Mouse (Mus musculus) hindlimb bud, embryonic 11.5 days (tissue): ENCODE results near the gene Hs3st6.
"Not testable (repeated sequence)": the region's sequence is repeated elsewhere in the genome, so short reads cannot be mapped to it uniquely, and the experiment has no call there.

Experiments
- DNase-seq: peaks from one replicate; pipeline ENCODE4 v3.0.0-alpha.2; 2012; ENCODE audit warnings: low read depth, low spot score; ENCODE audit errors: extremely low spot score

Hs3st6 gene

GRCm38 (mm10) chr17:24752415-24753394 lies at the start of gene Hs3st6:
Hs3st6 (plus strand) TSS chr17:24752988.
- DNase-seq, result no peak

- no peak for DNase-seq
These were observed 47.0 kb upstream of the Hs3st6 start for GRCm38 (mm10) chr17:24705821-24706220.

GRCm38 (mm10) chr17:24706982-24707800 lies 45.6 kb upstream of the Hs3st6 start, which contains the start of gene Tbl3:
Tbl3 (minus strand) TSS chr17:24707660.
- peak; percentile 77 for DNase-seq

GRCm38 (mm10) chr17:24707801-24708425 lies 44.9 kb upstream of the Hs3st6 start:
- no peak for DNase-seq

GRCm38 (mm10) chr17:24708646-24709045 lies 44.1 kb upstream of the Hs3st6 start:
- DNase-seq, result no peak

- no peak for DNase-seq
These were observed 37.2 kb upstream of the Hs3st6 start for GRCm38 (mm10) chr17:24715556-24715955.

- DNase-seq, result no peak
These were observed 36.6 kb upstream of the Hs3st6 start for GRCm38 (mm10) chr17:24716166-24716682.

GRCm38 (mm10) chr17:24717943-24718342 lies 34.8 kb upstream of the Hs3st6 start, which contains the start of the genes Rnf151 and Rps2:
Rnf151 (minus strand) TSS chr17:24718063.
Rps2 (plus strand) TSS chr17:24718116.
- DNase-seq, result no peak

- DNase-seq, result not testable (repeated sequence)
These were observed 33.9 kb upstream of the Hs3st6 start for GRCm38 (mm10) chr17:24718938-24719337.

- DNase-seq, result peak; percentile 90
These were observed 33.1 kb upstream of the Hs3st6 start for GRCm38 (mm10) chr17:24719494-24720222.

- not testable (repeated sequence) for DNase-seq
These were observed 32.2 kb upstream of the Hs3st6 start for GRCm38 (mm10) chr17:24720616-24721015.

GRCm38 (mm10) chr17:24721383-24721955 lies 31.3 kb upstream of the Hs3st6 start:
- DNase-seq, result not testable (repeated sequence)

GRCm38 (mm10) chr17:24722220-24722924 lies 30.4 kb upstream of the Hs3st6 start:
- DNase-seq, result no peak

GRCm38 (mm10) chr17:24723122-24723880 lies 29.5 kb upstream of the Hs3st6 start:
- no peak for DNase-seq

- DNase-seq, result no peak
These were observed 29.0 kb upstream of the Hs3st6 start for GRCm38 (mm10) chr17:24723881-24724180.

GRCm38 (mm10) chr17:24724184-24724583 lies 28.6 kb upstream of the Hs3st6 start, which contains the start of gene Ndufb10:
Ndufb10 (minus strand) TSS chr17:24724478.
- DNase-seq, result peak; percentile 90

- DNase-seq, result no peak
These were observed 27.0 kb upstream of the Hs3st6 start for GRCm38 (mm10) chr17:24725637-24726390.

- no peak for DNase-seq
These were observed 25.2 kb upstream of the Hs3st6 start, which contains the start of gene Rpl3l for GRCm38 (mm10) chr17:24727618-24728017. Rpl3l (plus strand) TSS chr17:24727820.
